In the genomic region with DNA sequence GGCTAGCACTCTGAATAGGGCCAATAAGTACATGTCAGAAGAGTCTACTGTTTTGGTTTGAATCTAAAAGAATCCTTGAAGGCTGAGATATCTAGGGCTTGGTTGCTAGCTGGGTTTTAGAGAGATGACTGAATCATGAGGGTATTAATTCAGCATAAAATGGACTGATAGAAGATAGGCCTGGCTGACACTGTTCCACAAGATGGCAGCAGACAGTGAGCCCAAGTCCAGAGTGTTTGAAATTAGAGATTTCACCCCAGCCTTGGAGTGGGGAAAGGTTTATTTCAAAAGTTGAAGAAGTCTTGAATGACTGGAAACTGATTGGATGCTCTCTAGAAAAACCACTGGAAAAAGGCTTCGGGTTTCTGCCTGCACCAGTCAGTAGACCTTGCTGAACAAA, we compare ENCODE assay signal across 23 mouse cellular contexts. TPM values are rescaled to one million over a fixed set of nuclear protein-coding genes. Genes with fewer than 3 reads are reported as not detected.
DNase-seq lines count a peak whose midpoint lies in the region; ATAC-seq and TF ChIP-seq lines count a peak whose summit lies in the region.
"Had no signal": no experiment of that assay in that cellular context is flagged by ENCODE, and none has a peak within 500 bp of the region (broad histone marks: within the 10 kb centered on the region; RNA-seq: fewer than 3 reads in every experiment).

No protein-coding gene starts in this region.

- no peaks in the 10 kb centered on the region for H3K27me3 ChIP-seq in kidney, postnatal 0 days (ENCODE audit: insufficient read depth, low read length)
- H3K27me3 ChIP-seq in kidney, embryonic 15.5 days: no peaks in the 10 kb centered on the region
- H3K27me3 ChIP-seq in E14TG2a.4 (ENCODE audit: insufficient read depth, low read length): no peaks in the 10 kb centered on the region
- H3K27me3 ChIP-seq: heart, embryonic 15.5 days; hindbrain, embryonic 13.5 days; liver, embryonic 15.5 days; lung, embryonic 15.5 days; neural tube, embryonic 15.5 days; Patski had no signal

- no peak for ATAC-seq in kidney, postnatal 0 days (replicated peaks; ENCODE audit: low FRiP score, low read depth)
- no peak for ATAC-seq in kidney, embryonic 15.5 days (replicated peaks; ENCODE audit: low FRiP score)
- 0 out of 2 replicates have a peak, but pooled peaks have one; percentile 23 for ATAC-seq in neutrophil, adult 5-6 weeks (ENCODE audit: extremely low read depth, insufficient number of reproducible peaks, low FRiP score, poor library complexity, severe bottlenecking)
- ATAC-seq: forebrain, embryonic 14.5 days; Patski had no signal

- H3K36me3 ChIP-seq in kidney, postnatal 0 days (ENCODE audit: insufficient read depth, low read length): no peaks in the 10 kb centered on the region
- no peaks in the 10 kb centered on the region for H3K36me3 ChIP-seq in kidney, embryonic 15.5 days
- no peaks in the 10 kb centered on the region for H3K36me3 ChIP-seq in E14TG2a.4 (ENCODE audit: insufficient read depth, low read length)
- H3K36me3 ChIP-seq: heart, embryonic 15.5 days; hindbrain, embryonic 13.5 days; limb, embryonic 10.5 days; liver, embryonic 15.5 days; lung, embryonic 15.5 days; neural tube, embryonic 15.5 days had no signal

- 70% methylated on average over 1 of the region's 1 CpGs for WGBS in kidney, postnatal 0 days
- WGBS in kidney, embryonic 15.5 days: 65% methylated on average over 1 of the region's 1 CpGs

- H3K9me3 ChIP-seq in kidney, postnatal 0 days (replicated peaks; ENCODE audit: low read length): no peaks in the 10 kb centered on the region
- H3K9me3 ChIP-seq in kidney, embryonic 15.5 days (replicated peaks): no peaks in the 10 kb centered on the region
- H3K9me3 ChIP-seq in E14TG2a.4 (ENCODE audit: low read length): no peaks in the 10 kb centered on the region
- H3K9me3 ChIP-seq: heart, embryonic 15.5 days; hindbrain, embryonic 13.5 days; limb, embryonic 10.5 days; liver, embryonic 15.5 days; lung, embryonic 15.5 days; neural tube, embryonic 15.5 days had no signal

- no peak overlapping the region for H3K9ac ChIP-seq in kidney, postnatal 0 days (ENCODE audit: low read depth, low read length)
- no peak overlapping the region for H3K9ac ChIP-seq in kidney, embryonic 15.5 days
- H3K9ac ChIP-seq: heart, embryonic 15.5 days; hindbrain, embryonic 13.5 days; liver, embryonic 15.5 days; lung, embryonic 15.5 days; neural tube, embryonic 15.5 days had no signal

- no peak overlapping the region for H3K4me3 ChIP-seq in kidney, postnatal 0 days (replicated peaks; ENCODE audit: low read depth, low read length)
- no peak overlapping the region for H3K4me3 ChIP-seq in kidney, embryonic 15.5 days (replicated peaks)
- peak overlapping the region; percentile 35; the same call in 1 of the 2 replicates for H3K4me3 ChIP-seq in E14TG2a.4 (replicated peaks; ENCODE audit: low read length)
- H3K4me3 ChIP-seq: heart, embryonic 15.5 days; hindbrain, embryonic 13.5 days; limb, embryonic 10.5 days; liver, embryonic 15.5 days; lung, embryonic 15.5 days; neural tube, embryonic 15.5 days had no signal

- TF ChIP-seq CTCF in kidney, postnatal 0 days (IDR thresholded peaks at IDR 0.05; ENCODE audit: low read depth): peak; percentile 54
- TF ChIP-seq CTCF in E14TG2a.4 (conservative IDR thresholded peaks at IDR 0.05; ENCODE audit: low read length): peak; percentile 13; the same call in 1 of the 2 replicates

- H3K4me2 ChIP-seq in kidney, postnatal 0 days (ENCODE audit: low read length): no peak overlapping the region
- no peak overlapping the region for H3K4me2 ChIP-seq in kidney, embryonic 15.5 days
- H3K4me2 ChIP-seq: heart, embryonic 15.5 days; hindbrain, embryonic 13.5 days; liver, embryonic 15.5 days; lung, embryonic 15.5 days; neural tube, embryonic 15.5 days had no signal

- H3K4me1 ChIP-seq in kidney, postnatal 0 days (replicated peaks; ENCODE audit: insufficient read depth, low read length): no peaks in the 10 kb centered on the region
- no peaks in the 10 kb centered on the region for H3K4me1 ChIP-seq in kidney, embryonic 15.5 days
- peaks cover 12% of the 10 kb centered on the region for H3K4me1 ChIP-seq in E14TG2a.4 (replicated peaks; ENCODE audit: low read depth, low read length)
- H3K4me1 ChIP-seq: heart, embryonic 15.5 days; hindbrain, embryonic 13.5 days; limb, embryonic 10.5 days; liver, embryonic 15.5 days; lung, embryonic 15.5 days; neural tube, embryonic 15.5 days had no signal

- no peak overlapping the region for H3K27ac ChIP-seq in kidney, postnatal 0 days
- no peak overlapping the region for H3K27ac ChIP-seq in kidney, embryonic 15.5 days
- H3K27ac ChIP-seq: heart, embryonic 15.5 days; hindbrain, embryonic 13.5 days; limb, embryonic 10.5 days; liver, embryonic 15.5 days; lung, embryonic 15.5 days; neural tube, embryonic 15.5 days had no signal

- DNase-seq in kidney, postnatal 0 days (ENCODE audit: low spot score): peak; percentile 20
- peak; percentile 5 for DNase-seq in NIH3T3 (ENCODE audit: low read depth)
- no peak for DNase-seq in frontal cortex, postnatal 10 days (ENCODE audit: low spot score in 2 of 2)
- DNase-seq in heart, adult 9 months (ENCODE audit: low spot score in 2 of 2): no peak
- DNase-seq: adrenal gland, postnatal 14 days; cerebellum, adult 8-10 months; cerebellum, postnatal 36 days; gastrocnemius, postnatal 14 days; heart, postnatal 36 days; liver; lung, postnatal 36 days; thymus, postnatal 36 days had no signal

RNA-seq across cellular contexts. Expression of a gene that starts 17.4 kb away (rescaled TPM):
- 4.6 and 5.4 TPM in 2 replicates for polyA plus RNA-seq in kidney, postnatal 0 days (2015; fragmentation: Nextera tagmentation; extraction: Ambion mirVana)
- 3.4 and 5.3 TPM in 2 replicates for polyA plus RNA-seq in kidney, embryonic 15.5 days (2015; fragmentation: Nextera tagmentation; extraction: Ambion mirVana)
- 5.2 and 6.0 TPM in 2 replicates for total RNA-seq in neutrophil, adult 5-6 weeks (2017)
- polyA plus RNA-seq: liver, embryonic 15.5 days had no signal

Comparison
In these comparisons a context has a peak if more than half of its experiments do, and no peak if none do; other contexts are left out.
1. DNase-seq: peak in kidney, postnatal 0 days (single experiment) and NIH3T3 (single experiment); none in frontal cortex, postnatal 10 days (0 of 2) and heart, adult 9 months (0 of 2).